Mouse (Mus musculus) liver, embryonic 15.5 days (tissue): Measurements from ENCODE around the gene Il10ra. TPM values are rescaled to one million over a fixed set of nuclear protein-coding genes. Genes with fewer than 3 reads are reported as not detected.
A peak's percentile ranks its signal among the peaks of the same experiment; 100 is the strongest.

Experiments used
- ATAC-seq: fragments of 200-750 bp; cut with Nextera tagmentation; 2 replicates; pipeline ENCODE4 v1.8.0; 2017; ENCODE audit warnings: moderate number of reproducible peaks, mild to moderate bottlenecking, moderate library complexity; ENCODE audit not compliant: insufficient read depth
- H3K27ac ChIP-seq: fragments of 300-500 bp; sonication (generic); replicated peaks from 2 replicates; pipeline ENCODE4 v1.5.1; 2015; ENCODE audit warnings: mild to moderate bottlenecking, inconsistent platforms
- H3K27me3 ChIP-seq: fragments of 300-500 bp; sonication (generic); 2 replicates; pipeline ENCODE4 v1.6.1; 2015; ENCODE audit warnings: mild to moderate bottlenecking, inconsistent platforms
- H3K36me3 ChIP-seq: fragments of 300-500 bp; sonication (generic); replicated peaks from 2 replicates; pipeline ENCODE4 v1.6.1; 2015; ENCODE audit warnings: moderate library complexity, mild to moderate bottlenecking, inconsistent platforms
- H3K4me1 ChIP-seq: fragments of 300-500 bp; sonication (generic); replicated peaks from 2 replicates; pipeline ENCODE4 v1.6.1; 2015; ENCODE audit warnings: inconsistent platforms
- H3K4me2 ChIP-seq: fragments of 300-500 bp; sonication (generic); 2 replicates; pipeline ENCODE4 v1.6.1; 2015; ENCODE audit warnings: moderate library complexity, mild to moderate bottlenecking, inconsistent platforms
- H3K4me3 ChIP-seq: fragments of 300-500 bp; sonication (generic); replicated peaks from 2 replicates; pipeline ENCODE4 v1.5.1; 2015; ENCODE audit warnings: mild to moderate bottlenecking, inconsistent platforms
- H3K9ac ChIP-seq: fragments of 300-500 bp; sonication (generic); 2 replicates; pipeline ENCODE4 v1.6.1; 2015; ENCODE audit warnings: moderate library complexity, mild to moderate bottlenecking, inconsistent platforms
- H3K9me3 ChIP-seq: fragments of 300-500 bp; sonication (generic); replicated peaks from 2 replicates; pipeline ENCODE4 v1.6.1; 2016; ENCODE audit warnings: inconsistent platforms
- WGBS: fragments of 180-500 bp; shearing (Covaris S2); methylation state at CpG from one replicate; pipeline ENCODE4 v1.1.7; 2015; ENCODE audit warnings: mixed read lengths; ENCODE audit not compliant: insufficient replicate concordance; 5-methylcytosine and 5-hydroxymethylcytosine counted together
- polyA plus RNA-seq: library from polyadenylated mRNA; unstranded; fragments of >200 nt; fragmentation: Nextera tagmentation; extraction: Ambion mirVana; gene quantifications from 2 replicates; pipeline ENCODE4 v1.2.1, GENCODE M21; 2015

Il10ra gene
- polyA plus RNA-seq: 1.9 and 2.4 TPM in 2 replicates

GRCm38 (mm10) chr9:45268597-45269325, at the start of gene Il10ra:
Gene Il10ra, minus strand, starts transcription at chr9:45269149.
- H3K4me3 ChIP-seq: peak within 1 kb of the TSS; percentile 44
- H3K27me3 ChIP-seq: peaks cover 42% of the 10 kb centered on the region
- no peak for ATAC-seq
- peaks cover 10% of the 10 kb centered on the region for H3K4me1 ChIP-seq
- no peak within 1 kb of the TSS for H3K9ac ChIP-seq
- no peaks in the 10 kb centered on the region for H3K36me3 ChIP-seq
- H3K27ac ChIP-seq: no peak within 1 kb of the TSS
- H3K4me2 ChIP-seq: peak within 1 kb of the TSS; percentile 47
- WGBS: 4% methylated on average over 36 of the region's 36 CpGs
- no peaks in the 10 kb centered on the region for H3K9me3 ChIP-seq

GRCm38 (mm10) chr9:45317635-45318034, 48.7 kb upstream of the Il10ra start:
- 65% methylated on average over 3 of the region's 3 CpGs for WGBS
- Histone ChIP-seq H3K36me3 (no peaks in the 10 kb centered on the region), H3K4me3 (no peak overlapping the region), H3K4me1 (no peaks in the 10 kb centered on the region), H3K27ac (no peak overlapping the region), H3K9ac (no peak overlapping the region), H3K4me2 (no peak overlapping the region), H3K27me3 (peaks cover 20% of the 10 kb centered on the region), H3K9me3 (no peaks in the 10 kb centered on the region)
- ATAC-seq: no peak

GRCm38 (mm10) chr9:45313913-45314312, 45.0 kb upstream of the Il10ra start:
- H3K4me3 ChIP-seq: no peak overlapping the region
- 47% methylated on average over 3 of the region's 3 CpGs for WGBS
- H3K27me3 ChIP-seq: peaks cover 16% of the 10 kb centered on the region
- no peaks in the 10 kb centered on the region for H3K4me1 ChIP-seq
- no peaks in the 10 kb centered on the region for H3K36me3 ChIP-seq
- H3K9me3 ChIP-seq: no peaks in the 10 kb centered on the region
- H3K9ac ChIP-seq: no peak overlapping the region
- no peak for ATAC-seq
- H3K4me2 ChIP-seq: no peak overlapping the region
- no peak overlapping the region for H3K27ac ChIP-seq

GRCm38 (mm10) chr9:45311858-45312257, 42.9 kb upstream of the Il10ra start:
- 60% methylated on average over 6 of the region's 6 CpGs for WGBS
- Histone ChIP-seq H3K27ac (no peak overlapping the region), H3K4me2 (no peak overlapping the region), H3K9me3 (no peaks in the 10 kb centered on the region), H3K4me1 (no peaks in the 10 kb centered on the region), H3K36me3 (no peaks in the 10 kb centered on the region), H3K4me3 (no peak overlapping the region), H3K9ac (no peak overlapping the region), H3K27me3 (peaks cover 2% of the 10 kb centered on the region; the same call in 1 of the 2 replicates)
- ATAC-seq: no peak

GRCm38 (mm10) chr9:45308521-45308920, 39.6 kb upstream of the Il10ra start:
- H3K9me3 ChIP-seq: no peaks in the 10 kb centered on the region
- H3K27ac ChIP-seq: no peak overlapping the region
- no peaks in the 10 kb centered on the region for H3K36me3 ChIP-seq
- no peaks in the 10 kb centered on the region for H3K4me1 ChIP-seq
- no peak overlapping the region for H3K4me2 ChIP-seq
- H3K27me3 ChIP-seq: no peaks in the 10 kb centered on the region
- 60% methylated on average over 5 of the region's 5 CpGs for WGBS
- no peak overlapping the region for H3K4me3 ChIP-seq
- no peak for ATAC-seq
- no peak overlapping the region for H3K9ac ChIP-seq

GRCm38 (mm10) chr9:45306746-45307410, 37.9 kb upstream of the Il10ra start:
- H3K27me3 ChIP-seq: no peaks in the 10 kb centered on the region
- no peak overlapping the region for H3K4me3 ChIP-seq
- H3K4me2 ChIP-seq: no peak overlapping the region
- no peaks in the 10 kb centered on the region for H3K4me1 ChIP-seq
- H3K9ac ChIP-seq: no peak overlapping the region
- WGBS: 66% methylated on average over 12 of the region's 12 CpGs
- no peaks in the 10 kb centered on the region for H3K9me3 ChIP-seq
- H3K27ac ChIP-seq: no peak overlapping the region
- no peak for ATAC-seq
- H3K36me3 ChIP-seq: no peaks in the 10 kb centered on the region

- Histone ChIP-seq H3K4me2 (no peak overlapping the region), H3K9ac (no peak overlapping the region), H3K9me3 (no peaks in the 10 kb centered on the region), H3K27ac (no peak overlapping the region), H3K4me1 (peaks cover 5% of the 10 kb centered on the region), H3K4me3 (no peak overlapping the region), H3K36me3 (no peaks in the 10 kb centered on the region), H3K27me3 (no peaks in the 10 kb centered on the region)
- WGBS: 60% methylated on average over 8 of the region's 8 CpGs
- no peak for ATAC-seq
These were observed 32.8 kb upstream of the Il10ra start for GRCm38 (mm10) chr9:45301771-45302170.

- no peaks in the 10 kb centered on the region for H3K36me3 ChIP-seq
- peak overlapping the region; percentile 53 for H3K4me2 ChIP-seq
- ATAC-seq: peak; percentile 28; the same call in 1 of the 2 replicates
- no peaks in the 10 kb centered on the region for H3K27me3 ChIP-seq
- 7% methylated on average over 20 of the region's 20 CpGs for WGBS
- no peak overlapping the region for H3K9ac ChIP-seq
- H3K27ac ChIP-seq: no peak overlapping the region
- no peak overlapping the region; the same call in 1 of the 2 replicates for H3K4me3 ChIP-seq
- H3K9me3 ChIP-seq: no peaks in the 10 kb centered on the region
- peaks cover 5% of the 10 kb centered on the region for H3K4me1 ChIP-seq
These were observed 31.6 kb upstream of the Il10ra start for GRCm38 (mm10) chr9:45300422-45301104.

- H3K27ac ChIP-seq: no peak overlapping the region
- H3K9me3 ChIP-seq: no peaks in the 10 kb centered on the region
- H3K4me2 ChIP-seq: no peak overlapping the region
- H3K4me3 ChIP-seq: no peak overlapping the region
- no peaks in the 10 kb centered on the region for H3K27me3 ChIP-seq
- no peak overlapping the region for H3K9ac ChIP-seq
- H3K4me1 ChIP-seq: peaks cover 10% of the 10 kb centered on the region
- ATAC-seq: no peak
- WGBS: 62% methylated on average over 11 of the region's 11 CpGs
- no peaks in the 10 kb centered on the region for H3K36me3 ChIP-seq
These were observed 30.5 kb upstream of the Il10ra start for GRCm38 (mm10) chr9:45299231-45300006.

- ATAC-seq: no peak
- Histone ChIP-seq H3K4me3 (no peak overlapping the region), H3K4me1 (peaks cover 5% of the 10 kb centered on the region; the same call in 1 of the 2 replicates), H3K9ac (no peak overlapping the region), H3K4me2 (no peak overlapping the region), H3K27me3 (no peaks in the 10 kb centered on the region), H3K36me3 (no peaks in the 10 kb centered on the region), H3K27ac (no peak overlapping the region), H3K9me3 (no peaks in the 10 kb centered on the region)
- WGBS: 24% methylated on average over 10 of the region's 10 CpGs
These were observed 25.5 kb upstream of the Il10ra start for GRCm38 (mm10) chr9:45294210-45295011.
